Mouse (Mus musculus): ENCODE measurements around the gene Plppr2.

The Plppr2 gene

GRCm38 (mm10) chr9:21962010-21962409, 25.2 kb downstream of the Plppr2 start:
- no peak for DNase-seq

GRCm38 (mm10) chr9:21962416-21963059, 25.7 kb downstream of the Plppr2 start:
- peak; percentile 70 for DNase-seq

GRCm38 (mm10) chr9:21963417-21963816, 26.6 kb downstream of the Plppr2 start, which contains the start of gene Epor:
TSS of gene Epor (minus strand) at chr9:21963506.
- DNase-seq, result peak; percentile 40

- DNase-seq, result no peak
Measured at GRCm38 (mm10) chr9:21968883-21969282, 32.0 kb downstream of the Plppr2 start.

- no peak for DNase-seq
Measured at GRCm38 (mm10) chr9:21969304-21969703, 32.5 kb downstream of the Plppr2 start.

GRCm38 (mm10) chr9:21976626-21977175, 39.9 kb downstream of the Plppr2 start:
- DNase-seq, result peak; percentile 46

- DNase-seq, result peak; percentile 29
Measured at GRCm38 (mm10) chr9:21977331-21977730, 40.5 kb downstream of the Plppr2 start.

- DNase-seq, result peak; percentile 21
Measured at GRCm38 (mm10) chr9:21977972-21978371, 41.1 kb downstream of the Plppr2 start.

GRCm38 (mm10) chr9:21978398-21979128, 41.7 kb downstream of the Plppr2 start:
- no peak for DNase-seq

- no peak for DNase-seq
Measured at GRCm38 (mm10) chr9:21983911-21984310, 47.1 kb downstream of the Plppr2 start.

- no peak for DNase-seq
Measured at GRCm38 (mm10) chr9:21987592-21988342, 50.9 kb downstream of the Plppr2 start.

GRCm38 (mm10) chr9:21988421-21989101, 51.7 kb downstream of the Plppr2 start:
- peak; percentile 22 for DNase-seq

- peak; percentile 23 for DNase-seq
Measured at GRCm38 (mm10) chr9:21989230-21990110, 52.6 kb downstream of the Plppr2 start, which contains the start of gene Rgl3. TSS of gene Rgl3 (minus strand) at chr9:21989446.

GRCm38 (mm10) chr9:21992227-21992626, 55.4 kb downstream of the Plppr2 start:
- no peak for DNase-seq

- no peak for DNase-seq
Measured at GRCm38 (mm10) chr9:21996178-21996867, 59.5 kb downstream of the Plppr2 start.

All from right cerebral cortex, postnatal 14 days (tissue).